Mouse (Mus musculus) heart, embryonic 16.5 days (tissue): ENCODE measurements around the gene Tff2. TPM values are rescaled to one million over a fixed set of nuclear protein-coding genes. Genes with fewer than 3 reads are reported as not detected.

Source experiments
- ATAC-seq: fragments of 200-750 bp; cut with Nextera tagmentation; replicated peaks from 2 replicates; pipeline ENCODE4 v1.8.0; 2017; ENCODE audit warnings: moderate number of reproducible peaks; ENCODE audit not compliant: insufficient read depth, low FRiP score; ENCODE audit errors: extremely low read depth
- H3K27ac ChIP-seq: fragments of 300-500 bp; sonication (generic); 2 replicates; pipeline ENCODE4 v1.5.1; 2014; ENCODE audit warnings: mild to moderate bottlenecking, low read length, control low read depth, moderate library complexity
- H3K27me3 ChIP-seq: fragments of 300-500 bp; sonication (generic); 2 replicates; pipeline ENCODE4 v1.6.1; 2014; ENCODE audit warnings: low read length, mixed read lengths; ENCODE audit not compliant: control insufficient read depth, insufficient read depth
- H3K36me3 ChIP-seq: fragments of 300-500 bp; sonication (generic); 2 replicates; pipeline ENCODE4 v1.6.1; 2014; ENCODE audit not compliant: control insufficient read depth, insufficient read depth
- H3K4me1 ChIP-seq: fragments of 300-500 bp; sonication (generic); 2 replicates; pipeline ENCODE4 v1.6.1; 2014; ENCODE audit warnings: low read length, mixed read lengths; ENCODE audit not compliant: control insufficient read depth, insufficient read depth
- H3K4me2 ChIP-seq: fragments of 300-500 bp; sonication (generic); 2 replicates; pipeline ENCODE4 v1.6.1; 2014; ENCODE audit warnings: low read depth, mild to moderate bottlenecking, control low read depth, low read length
- H3K4me3 ChIP-seq: fragments of 300-500 bp; sonication (generic); 2 replicates; pipeline ENCODE4 v1.5.1; 2014; ENCODE audit warnings: mild to moderate bottlenecking, control low read depth, low read length
- H3K9ac ChIP-seq: fragments of 300-500 bp; sonication (generic); 2 replicates; pipeline ENCODE4 v1.6.1; 2014; ENCODE audit warnings: low read length, control low read depth
- H3K9me3 ChIP-seq: fragments of 300-500 bp; sonication (generic); replicated peaks from 2 replicates; pipeline ENCODE4 v1.6.1; 2016; ENCODE audit warnings: low read length; ENCODE audit not compliant: control insufficient read depth
- WGBS: fragments of 180-500 bp; shearing (Covaris S2); extraction: QIAGEN DNeasy Blood & Tissue Kit; methylation state at CpG from one replicate; pipeline ENCODE4 v1.1.7; 2014; 5-methylcytosine and 5-hydroxymethylcytosine counted together
- polyA plus RNA-seq: library from polyadenylated mRNA; unstranded; fragments of >200 nt; fragmentation: Nextera tagmentation; extraction: Ambion mirVana; gene quantifications from 2 replicates; pipeline ENCODE4 v1.2.1, GENCODE M21; 2015

The Tff2 gene
- polyA plus RNA-seq, 1 experiment from 2014 or later = not detected

- ATAC-seq = no peak
These were observed 8.4 kb upstream of the Tff2 start for GRCm38 (mm10) chr17:31152512-31152911.

GRCm38 (mm10) chr17:31145998-31146397 lies 1.9 kb upstream of the Tff2 start:
- 77% methylated on average over 9 of the region's 9 CpGs for WGBS
- Histone ChIP-seq H3K4me2 (no peak overlapping the region), H3K9ac (no peak overlapping the region), H3K4me3 (no peak overlapping the region), H3K27me3 (no peaks in the 10 kb centered on the region), H3K4me1 (no peaks in the 10 kb centered on the region), H3K27ac (no peak overlapping the region), H3K36me3 (no peaks in the 10 kb centered on the region), H3K9me3 (peaks cover 6% of the 10 kb centered on the region; the same call in 1 of the 2 replicates)
- no peak for ATAC-seq

More at GRCm38 (mm10) chr17:31152512-31152911, 8.4 kb upstream of the Tff2 start:
- H3K9me3 ChIP-seq = no peaks in the 10 kb centered on the region
- H3K9ac ChIP-seq = no peak overlapping the region
- 66% methylated on average over 5 of the region's 5 CpGs for WGBS
- no peak overlapping the region for H3K4me2 ChIP-seq
- H3K4me3 ChIP-seq = no peak overlapping the region
- no peaks in the 10 kb centered on the region for H3K4me1 ChIP-seq
- H3K27me3 ChIP-seq = no peaks in the 10 kb centered on the region
- H3K36me3 ChIP-seq = no peaks in the 10 kb centered on the region
- no peak overlapping the region for H3K27ac ChIP-seq

GRCm38 (mm10) chr17:31142116-31142515 lies 2.0 kb downstream of the Tff2 start:
- Histone ChIP-seq H3K9me3 (peaks cover 6% of the 10 kb centered on the region; the same call in 1 of the 2 replicates), H3K36me3 (no peaks in the 10 kb centered on the region), H3K4me3 (no peak overlapping the region), H3K27ac (no peak overlapping the region), H3K4me2 (no peak overlapping the region), H3K27me3 (no peaks in the 10 kb centered on the region), H3K9ac (no peak overlapping the region), H3K4me1 (no peaks in the 10 kb centered on the region)
- ATAC-seq = no peak
- 86% methylated on average over 7 of the region's 7 CpGs for WGBS

GRCm38 (mm10) chr17:31138398-31138797 lies 5.7 kb downstream of the Tff2 start:
- no peak overlapping the region for H3K4me2 ChIP-seq
- no peak for ATAC-seq
- WGBS = 16% methylated on average over 5 of the region's 5 CpGs
- H3K27ac ChIP-seq = no peak overlapping the region
- no peak overlapping the region for H3K4me3 ChIP-seq
- no peaks in the 10 kb centered on the region for H3K4me1 ChIP-seq
- no peaks in the 10 kb centered on the region for H3K36me3 ChIP-seq
- H3K9ac ChIP-seq = no peak overlapping the region
- H3K9me3 ChIP-seq = no peaks in the 10 kb centered on the region
- 0 out of 2 replicates have a peak, but pooled peaks cover 2% of the 10 kb centered on the region for H3K27me3 ChIP-seq

GRCm38 (mm10) chr17:31136821-31137220 lies 7.3 kb downstream of the Tff2 start:
- no peak for ATAC-seq
- no peaks in the 10 kb centered on the region for H3K36me3 ChIP-seq
- 0 out of 2 replicates have a peak, but pooled peaks cover 2% of the 10 kb centered on the region for H3K27me3 ChIP-seq
- no peak overlapping the region for H3K27ac ChIP-seq
- no peak overlapping the region for H3K9ac ChIP-seq
- WGBS = 72% methylated on average over 1 of the region's 1 CpGs
- H3K4me3 ChIP-seq = no peak overlapping the region
- H3K4me1 ChIP-seq = no peaks in the 10 kb centered on the region
- H3K9me3 ChIP-seq = no peaks in the 10 kb centered on the region
- no peak overlapping the region for H3K4me2 ChIP-seq

- no peak overlapping the region for H3K9ac ChIP-seq
- H3K27ac ChIP-seq = no peak overlapping the region
- ATAC-seq = no peak
- WGBS = 45% methylated on average over 3 of the region's 3 CpGs
- no peak overlapping the region for H3K4me3 ChIP-seq
- no peaks in the 10 kb centered on the region for H3K36me3 ChIP-seq
- H3K9me3 ChIP-seq = no peaks in the 10 kb centered on the region
- H3K4me1 ChIP-seq = no peaks in the 10 kb centered on the region
- no peak overlapping the region for H3K4me2 ChIP-seq
- H3K27me3 ChIP-seq = 0 out of 2 replicates have a peak, but pooled peaks cover 2% of the 10 kb centered on the region
These were observed 7.8 kb downstream of the Tff2 start for GRCm38 (mm10) chr17:31136291-31136690.

- H3K27ac ChIP-seq = no peak overlapping the region
- H3K4me1 ChIP-seq = no peaks in the 10 kb centered on the region
- no peaks in the 10 kb centered on the region for H3K9me3 ChIP-seq
- WGBS = 68% methylated on average over 6 of the region's 6 CpGs
- no peak overlapping the region for H3K4me2 ChIP-seq
- H3K27me3 ChIP-seq = 0 out of 2 replicates have a peak, but pooled peaks cover 2% of the 10 kb centered on the region
- H3K9ac ChIP-seq = no peak overlapping the region
- no peak overlapping the region for H3K4me3 ChIP-seq
- ATAC-seq = no peak
- H3K36me3 ChIP-seq = no peaks in the 10 kb centered on the region
These were observed 9.2 kb downstream of the Tff2 start for GRCm38 (mm10) chr17:31134913-31135312.

- H3K36me3 ChIP-seq = no peaks in the 10 kb centered on the region
- H3K4me2 ChIP-seq = no peak overlapping the region
- no peaks in the 10 kb centered on the region for H3K9me3 ChIP-seq
- H3K27ac ChIP-seq = no peak overlapping the region
- H3K27me3 ChIP-seq = 0 out of 2 replicates have a peak, but pooled peaks cover 2% of the 10 kb centered on the region
- no peaks in the 10 kb centered on the region for H3K4me1 ChIP-seq
- no peak overlapping the region for H3K9ac ChIP-seq
- ATAC-seq = no peak
- H3K4me3 ChIP-seq = no peak overlapping the region
- 68% methylated on average over 15 of the region's 15 CpGs for WGBS
These were observed 10.3 kb downstream of the Tff2 start for GRCm38 (mm10) chr17:31133776-31134175.

- Histone ChIP-seq H3K9me3 (no peaks in the 10 kb centered on the region), H3K4me2 (no peak overlapping the region), H3K36me3 (no peaks in the 10 kb centered on the region), H3K27me3 (peaks cover 13% of the 10 kb centered on the region), H3K9ac (no peak overlapping the region), H3K27ac (no peak overlapping the region), H3K4me1 (no peaks in the 10 kb centered on the region), H3K4me3 (no peak overlapping the region)
- no peak for ATAC-seq
- WGBS = 69% methylated on average over 10 of the region's 10 CpGs
These were observed 12.7 kb downstream of the Tff2 start for GRCm38 (mm10) chr17:31131269-31131821.
